Mouse (Mus musculus) T-helper 17 cell (primary cell): ENCODE data around the gene Cdr2.
"Not testable (repeated sequence)": the region's sequence is repeated elsewhere in the genome, so short reads cannot be mapped to it uniquely, and the experiment has no call there.

Source experiments
- in situ Hi-C, 2 experiments: fragments of 300-600 bp; cut with MboI, MseI; formaldehyde crosslinking; loops; 1 replicate in 1 of 2; 2 replicates in 1 of 2; pipeline ENCODE4 v1.15.1; 2025; ENCODE audit warnings: high pct_unique_total_duplicates in 2 of 2

The Cdr2 gene

GRCm38 (mm10) chr7:120913332-120913731 is 68.8 kb downstream of the Cdr2 start:
- in situ Hi-C loops: no loop called here

- in situ Hi-C loops: not testable (repeated sequence)
Measured at GRCm38 (mm10) chr7:120911268-120911667, 70.8 kb downstream of the Cdr2 start.

GRCm38 (mm10) chr7:120910172-120910571 is 71.9 kb downstream of the Cdr2 start:
- in situ Hi-C loops: not testable (repeated sequence)
